Mouse (Mus musculus) MEL (cell line): ENCODE results near the gene Fars2.

Experiments
- BHLHE40 ChIP-seq: IDR thresholded peaks from 2 replicates; pipeline ENCODE4 v1.6.1; 2012; ENCODE audit warnings: low read depth, mild to moderate bottlenecking, inconsistent platforms, low read length, improper control_type of control experiment, borderline replicate concordance
- CTCF ChIP-seq, 3 experiments: IDR thresholded peaks in 2 of 3; conservative IDR thresholded peaks in 1 of 3; 2 replicates each; pipeline ENCODE4 v1.5.1; 2011 to 2012; ENCODE audit warnings: low read length in 3 of 3, low read depth in 2 of 3, mild to moderate bottlenecking in 2 of 3, improper control_type of control experiment in 1 of 3, inconsistent platforms in 1 of 3, mixed read lengths in 1 of 3, moderate library complexity in 1 of 3; ENCODE audit not compliant: control insufficient read depth in 1 of 3, insufficient read depth in 1 of 3, poor library complexity in 1 of 3, severe bottlenecking in 1 of 3
- POLR2A ChIP-seq, 2 experiments: IDR thresholded peaks; 2 replicates each; pipeline ENCODE4 v1.6.1; 2011 to 2012; ENCODE audit warnings: low read length in 2 of 2, mild to moderate bottlenecking in 2 of 2, control low read depth in 1 of 2, improper control_type of control experiment in 1 of 2, low read depth in 1 of 2, moderate library complexity in 1 of 2; ENCODE audit not compliant: control insufficient read depth in 1 of 2, insufficient read depth in 1 of 2, poor library complexity in 1 of 2

DNA sequence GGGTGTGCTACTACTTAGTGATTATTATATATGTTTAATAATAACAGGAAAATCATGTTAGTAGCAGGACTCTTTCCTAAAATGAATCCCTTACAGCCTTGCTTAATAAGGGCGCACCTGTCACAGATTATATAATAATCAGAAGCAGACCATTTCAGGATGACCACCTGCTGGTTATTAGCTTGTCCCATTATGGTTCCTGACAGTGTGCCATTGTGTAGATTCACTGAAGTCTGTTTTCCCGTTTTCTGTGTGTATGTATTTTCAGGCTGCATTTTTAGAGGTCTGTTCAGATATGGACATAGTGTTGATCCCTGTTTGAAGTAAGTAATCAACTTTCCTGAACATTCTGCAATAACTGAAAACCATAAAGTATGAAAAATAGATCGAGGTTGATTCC, 136.7 kb downstream of the Fars2 start:
- TF ChIP-seq POLR2A (IDR thresholded peaks at IDR 0.05; ENCODE audit: control insufficient read depth in 1 of 2, insufficient read depth in 1 of 2, low read depth in 1 of 2, low read length in 2 of 2, poor library complexity in 1 of 2) = no peak
- TF ChIP-seq BHLHE40 = no peak
- TF ChIP-seq CTCF (IDR thresholded peaks at IDR 0.05 in 2 of 3, conservative IDR thresholded peaks at IDR 0.05 in 1 of 3; ENCODE audit: control insufficient read depth in 1 of 3, insufficient read depth in 1 of 3, low read depth in 2 of 3, low read length in 3 of 3, poor library complexity in 1 of 3, severe bottlenecking in 1 of 3) = no peak
